Mouse (Mus musculus) small intestine, adult 2 months (tissue): ENCODE data around the gene Cpvl. TPM values are rescaled to one million over a fixed set of nuclear protein-coding genes. Genes with fewer than 3 reads are reported as not detected.

Source experiments
- H3K27ac ChIP-seq: fragments of 200-500 bp; 2 replicates; pipeline ENCODE4 v1.5.1; 2012; ENCODE audit warnings: low read depth, low read length, control low read depth, inconsistent platforms; ENCODE audit not compliant: insufficient read depth
- H3K27me3 ChIP-seq: fragments of 200-500 bp; 2 replicates; pipeline ENCODE4 v1.6.1; 2012; ENCODE audit warnings: mild to moderate bottlenecking, moderate library complexity, low read length, inconsistent platforms; ENCODE audit not compliant: control insufficient read depth, insufficient read depth
- H3K36me3 ChIP-seq: fragments of 200-500 bp; 2 replicates; pipeline ENCODE4 v1.6.1; 2012; ENCODE audit warnings: mild to moderate bottlenecking, low read length, control low read depth, inconsistent platforms; ENCODE audit not compliant: control insufficient read depth, insufficient read depth
- H3K4me1 ChIP-seq: fragments of 200-500 bp; 2 replicates; pipeline ENCODE4 v1.6.1; 2012; ENCODE audit warnings: low read length, inconsistent platforms, mixed read lengths; ENCODE audit not compliant: control insufficient read depth, insufficient read depth, insufficient read length
- H3K4me3 ChIP-seq: fragments of 200-500 bp; 2 replicates; pipeline ENCODE4 v1.5.1; 2012; ENCODE audit warnings: low read depth, mild to moderate bottlenecking, control low read depth, inconsistent platforms, low read length, moderate library complexity
- CTCF ChIP-seq: fragments of 200-500 bp; IDR thresholded peaks from 2 replicates; pipeline ENCODE4 v1.5.1; 2012; ENCODE audit warnings: low read depth, mild to moderate bottlenecking, control low read depth, inconsistent platforms, low read length, moderate library complexity, mixed read lengths; ENCODE audit not compliant: insufficient replicate concordance, insufficient read length; ENCODE audit errors: extremely low read depth
- POLR2A ChIP-seq: fragments of 200-500 bp; IDR thresholded peaks from 2 replicates; pipeline ENCODE4 v1.6.1; 2012; ENCODE audit warnings: low read depth, mild to moderate bottlenecking, control low read depth, inconsistent platforms, low read length, moderate library complexity
- WGBS: fragments of 180-500 bp; shearing (Covaris S2); methylation state at CpG from one replicate; pipeline ENCODE4 v1.1.7; 2018; 5-methylcytosine and 5-hydroxymethylcytosine counted together
- polyA plus RNA-seq: library from polyadenylated mRNA; depleted of rRNA; stranded (reverse); fragments of >200 nt; gene quantifications from 2 replicates; pipeline ENCODE4 v1.2.3, GENCODE M21; 2012

Cpvl gene
- polyA plus RNA-seq, 1 experiment = 0.10 TPM

DNA sequence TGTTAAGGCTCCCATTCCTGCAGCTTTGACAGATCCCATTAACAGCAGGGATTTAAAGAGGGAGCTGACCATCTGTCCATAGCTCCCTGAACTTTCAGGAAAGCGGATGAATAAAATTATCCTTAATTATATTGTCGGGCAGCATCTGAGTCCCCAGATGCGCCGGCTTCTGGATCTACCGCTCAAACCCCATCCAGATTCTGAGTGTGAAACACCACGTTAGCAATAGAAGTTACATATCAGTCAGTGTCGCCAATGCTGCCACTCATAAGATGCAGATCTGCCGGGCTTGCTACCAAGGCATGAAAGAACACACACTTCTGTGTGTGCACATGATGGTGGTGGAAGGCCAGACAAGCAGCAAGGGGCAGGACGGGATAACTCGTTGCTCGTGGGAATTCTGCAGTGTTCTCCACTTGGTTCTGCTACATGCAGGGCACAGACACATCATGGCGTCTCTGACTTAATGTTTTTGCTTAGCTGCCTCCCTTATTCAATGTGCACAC is 6.2 kb downstream of the Cpvl start:
- H3K27me3 ChIP-seq = 0 out of 2 replicates have a peak, but pooled peaks cover 2% of the 10 kb centered on the region
- no peak overlapping the region for H3K4me3 ChIP-seq
- WGBS = 87% methylated on average over 12 of the region's 12 CpGs
- H3K4me1 ChIP-seq = peaks cover 6% of the 10 kb centered on the region; the same call in 1 of the 2 replicates
- H3K36me3 ChIP-seq = no peaks in the 10 kb centered on the region
- no peak overlapping the region for H3K27ac ChIP-seq
- TF ChIP-seq CTCF = no peak
- no peak for TF ChIP-seq POLR2A

DNA sequence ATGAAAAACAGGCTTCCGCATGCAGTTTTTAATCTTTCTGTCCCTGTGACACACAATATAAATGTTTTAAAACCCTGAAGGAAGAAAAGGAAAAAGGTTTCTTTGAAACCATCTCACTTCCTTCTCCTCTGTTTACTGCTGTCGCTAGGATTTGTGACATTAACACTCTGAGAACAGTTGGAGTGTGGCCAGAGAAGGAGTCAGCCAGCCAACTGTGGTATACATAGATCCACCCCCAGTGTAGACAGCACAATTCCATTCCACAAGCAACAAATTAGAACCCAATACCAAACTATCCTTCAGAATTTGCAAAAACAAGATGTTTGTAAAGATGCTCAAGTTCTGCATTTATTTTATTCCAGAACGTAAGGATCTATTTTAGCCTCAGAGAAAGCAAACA is 6.7 kb downstream of the Cpvl start:
- TF ChIP-seq POLR2A (no peak), CTCF (no peak)
- whole genome bisulfite sequencing = 38% methylated on average over 3 of the region's 3 CpGs

GRCm38 (mm10) chr6:53969081-53969480 is 9.4 kb downstream of the Cpvl start:
- 87% methylated on average over 10 of the region's 10 CpGs for WGBS
- TF ChIP-seq POLR2A (no peak), CTCF (no peak)
- peaks cover 5% of the 10 kb centered on the region; the same call in 1 of the 2 replicates for H3K4me1 ChIP-seq
- H3K4me3 ChIP-seq = no peak overlapping the region
- H3K36me3 ChIP-seq = no peaks in the 10 kb centered on the region
- no peak overlapping the region for H3K27ac ChIP-seq
- H3K27me3 ChIP-seq = no peaks in the 10 kb centered on the region

More for the DNA sequence above, 6.7 kb downstream of the Cpvl start:
- 0 out of 2 replicates have a peak, but pooled peaks cover 2% of the 10 kb centered on the region for H3K27me3 ChIP-seq
- no peaks in the 10 kb centered on the region for H3K36me3 ChIP-seq
- peaks cover 6% of the 10 kb centered on the region; the same call in 1 of the 2 replicates for H3K4me1 ChIP-seq
- no peak overlapping the region for H3K4me3 ChIP-seq
- no peak overlapping the region for H3K27ac ChIP-seq

GRCm38 (mm10) chr6:53968550-53968949 is 9.9 kb downstream of the Cpvl start:
- no peak overlapping the region for H3K27ac ChIP-seq
- H3K27me3 ChIP-seq = no peaks in the 10 kb centered on the region
- no peak overlapping the region for H3K4me3 ChIP-seq
- no peaks in the 10 kb centered on the region for H3K36me3 ChIP-seq
- TF ChIP-seq POLR2A (no peak), CTCF (0 out of 2 replicates have a peak, but pooled peaks have one; percentile 20)
- 79% methylated on average over 6 of the region's 6 CpGs for WGBS
- peaks cover 2% of the 10 kb centered on the region; the same call in 1 of the 2 replicates for H3K4me1 ChIP-seq

DNA sequence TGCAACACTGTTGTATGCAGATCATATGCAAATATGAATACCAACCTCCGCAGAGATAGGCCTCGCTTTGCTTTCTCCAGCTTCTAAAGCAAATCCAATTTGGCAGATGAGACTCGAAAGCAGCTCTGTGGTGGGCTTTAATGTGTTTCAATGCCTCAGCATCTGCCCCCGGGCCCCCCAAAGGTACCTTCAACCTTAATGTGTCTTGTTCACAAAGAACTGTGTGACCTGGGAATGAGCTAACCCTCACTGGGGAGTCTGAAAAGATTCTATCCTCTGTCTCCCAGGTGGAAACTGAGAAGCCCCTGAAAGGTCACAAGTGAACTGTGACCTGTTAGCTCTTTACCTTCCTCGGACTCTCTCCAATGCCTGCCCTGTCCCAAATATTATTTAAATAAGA is 11.9 kb downstream of the Cpvl start:
- TF ChIP-seq CTCF (no peak), POLR2A (no peak)
- H3K4me3 ChIP-seq = no peak overlapping the region
- 85% methylated on average over 5 of the region's 5 CpGs for WGBS
- H3K36me3 ChIP-seq = no peaks in the 10 kb centered on the region
- no peaks in the 10 kb centered on the region for H3K4me1 ChIP-seq
- H3K27ac ChIP-seq = no peak overlapping the region
- H3K27me3 ChIP-seq = no peaks in the 10 kb centered on the region

GRCm38 (mm10) chr6:53965900-53966299 is 12.6 kb downstream of the Cpvl start:
- no peak for TF ChIP-seq POLR2A
- TF ChIP-seq CTCF = no peak
- H3K36me3 ChIP-seq = no peaks in the 10 kb centered on the region
- WGBS = 65% methylated on average over 5 of the region's 5 CpGs

DNA sequence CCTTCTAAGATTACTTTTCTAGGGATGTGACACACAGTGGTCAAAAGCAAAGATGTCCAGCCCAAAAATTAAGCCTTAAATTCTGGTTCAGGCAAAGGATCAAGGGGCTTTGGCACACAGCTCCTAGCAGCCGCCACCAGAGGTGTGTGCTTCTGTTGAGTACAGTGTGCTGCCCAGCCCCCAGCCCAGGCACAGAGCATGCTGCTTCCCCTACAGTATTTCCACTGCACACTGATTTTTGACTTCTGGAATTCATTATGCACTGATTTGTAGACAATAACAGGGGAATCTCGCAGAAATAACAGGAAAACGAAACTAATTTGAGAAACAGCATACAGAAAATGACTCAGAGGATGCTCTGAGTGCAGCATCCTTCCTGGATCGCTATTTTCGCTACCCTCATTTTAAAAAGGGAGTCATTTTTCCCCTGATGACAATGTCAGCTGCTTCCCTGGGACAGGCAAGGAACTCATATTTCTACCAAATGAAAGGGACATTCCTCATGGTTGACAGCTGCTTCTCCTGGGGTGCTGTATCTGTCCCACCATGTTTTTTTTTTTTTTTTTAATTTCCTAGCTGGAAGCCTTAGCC is 14.5 kb downstream of the Cpvl start:
- 78% methylated on average over 5 of the region's 5 CpGs for WGBS
- Histone ChIP-seq H3K27ac (no peak overlapping the region), H3K36me3 (no peaks in the 10 kb centered on the region), H3K4me3 (no peak overlapping the region), H3K27me3 (no peaks in the 10 kb centered on the region), H3K4me1 (no peaks in the 10 kb centered on the region)
- TF ChIP-seq POLR2A (no peak), CTCF (no peak)

More at GRCm38 (mm10) chr6:53965900-53966299, 12.6 kb downstream of the Cpvl start:
- H3K27me3 ChIP-seq = no peaks in the 10 kb centered on the region
- no peak overlapping the region for H3K4me3 ChIP-seq
- no peaks in the 10 kb centered on the region for H3K4me1 ChIP-seq
- H3K27ac ChIP-seq = no peak overlapping the region
